Comparison of ENCODE assay signal across 24 mouse cellular contexts in the genomic region with DNA sequence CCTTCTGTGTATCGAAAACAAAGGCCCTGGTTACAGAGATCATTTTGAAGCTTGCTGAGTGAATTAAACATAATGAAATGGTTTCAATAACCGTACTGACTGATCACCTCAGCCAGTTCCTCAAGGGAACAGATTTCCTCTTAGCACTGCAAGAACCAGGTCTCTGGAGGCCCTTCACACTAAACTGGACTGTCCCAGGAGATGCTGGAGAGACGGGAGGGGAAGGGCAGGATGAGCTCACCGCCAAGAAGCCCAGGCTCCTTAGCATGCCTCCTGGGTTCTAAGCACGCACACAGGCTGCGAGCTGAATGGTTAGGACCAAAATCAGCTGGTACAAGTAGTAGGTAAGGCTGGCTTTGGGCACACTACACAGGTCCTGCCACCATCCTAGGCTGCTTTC. TPM values are rescaled to one million over a fixed set of nuclear protein-coding genes. Genes with fewer than 3 reads are reported as not detected.
DNase-seq lines count a peak whose midpoint lies in the region; ATAC-seq and TF ChIP-seq lines count a peak whose summit lies in the region.
"Had no signal": no experiment of that assay in that cellular context is flagged by ENCODE, and none has a peak within 500 bp of the region (broad histone marks: within the 10 kb centered on the region; RNA-seq: fewer than 3 reads in every experiment).

No protein-coding gene starts in this region.

- no peaks in the 10 kb centered on the region for H3K27me3 ChIP-seq in embryonic facial prominence, embryonic 14.5 days (replicated peaks; ENCODE audit: control insufficient read depth, insufficient read depth, low read length)
- no peaks in the 10 kb centered on the region for H3K27me3 ChIP-seq in embryonic facial prominence, embryonic 10.5 days (replicated peaks; ENCODE audit: low read depth, poor library complexity, severe bottlenecking)
- no peaks in the 10 kb centered on the region for H3K27me3 ChIP-seq in hindbrain, embryonic 13.5 days
- no peaks in the 10 kb centered on the region for H3K27me3 ChIP-seq in hindbrain, embryonic 10.5 days (ENCODE audit: insufficient read depth, poor library complexity, severe bottlenecking)
- H3K27me3 ChIP-seq: embryonic facial prominence, embryonic 12.5 days; hindbrain, embryonic 12.5 days; intestine, embryonic 15.5 days; Patski had no signal

- WGBS in embryonic facial prominence, embryonic 14.5 days = 85% methylated on average over 6 of the region's 6 CpGs
- 94% methylated on average over 6 of the region's 6 CpGs for WGBS in embryonic facial prominence, embryonic 10.5 days
- WGBS in hindbrain, embryonic 13.5 days = 86% methylated on average over 6 of the region's 6 CpGs
- WGBS in hindbrain, embryonic 10.5 days = 94% methylated on average over 6 of the region's 6 CpGs

- TF ChIP-seq CTCF in gastrocnemius, adult 2 months (IDR thresholded peaks at IDR 0.05) = no peak

- ATAC-seq in embryonic facial prominence, embryonic 14.5 days (ENCODE audit: low read depth) = no peak
- no peak for ATAC-seq in hindbrain, embryonic 13.5 days (ENCODE audit: low FRiP score)
- ATAC-seq: forebrain, embryonic 14.5 days; hindbrain, embryonic 16.5 days; intestine, embryonic 15.5 days; Patski had no signal

- DNase-seq in embryonic facial prominence, embryonic 14.5 days (ENCODE audit: low spot score) = peak; percentile 53
- DNase-seq in embryonic facial prominence, embryonic 10.5 days (ENCODE audit: low spot score) = no peak
- DNase-seq in gastrocnemius, adult 2 months = no peak
- DNase-seq in gastrocnemius, postnatal 14 days = no peak
- no peak for DNase-seq in hindbrain, embryonic 10.5 days (ENCODE audit: low spot score)
- DNase-seq: adrenal gland, postnatal 10 days; adrenal gland, postnatal 36 days; cerebellum, adult 18-20 months; cerebellum, adult 9-10 months; cerebellum, postnatal 14 days; gastrocnemius, postnatal 25 days; heart, adult 2 months; heart, postnatal 4 days; kidney, adult 11 months; kidney, adult 8-10 months had no signal

- no peak overlapping the region for H3K4me2 ChIP-seq in embryonic facial prominence, embryonic 14.5 days (ENCODE audit: low read depth, low read length)
- H3K4me2 ChIP-seq in hindbrain, embryonic 13.5 days = no peak overlapping the region
- H3K4me2 ChIP-seq: embryonic facial prominence, embryonic 12.5 days; hindbrain, embryonic 12.5 days; intestine, embryonic 15.5 days had no signal

- no peak overlapping the region for H3K4me3 ChIP-seq in embryonic facial prominence, embryonic 14.5 days (ENCODE audit: low read depth, low read length)
- H3K4me3 ChIP-seq in embryonic facial prominence, embryonic 10.5 days = no peak overlapping the region
- no peak overlapping the region for H3K4me3 ChIP-seq in gastrocnemius, adult 2 months
- H3K4me3 ChIP-seq in hindbrain, embryonic 13.5 days = no peak overlapping the region
- H3K4me3 ChIP-seq in hindbrain, embryonic 10.5 days = no peak overlapping the region
- H3K4me3 ChIP-seq: embryonic facial prominence, embryonic 12.5 days; erythroblast, embryonic 14.5 days; heart, adult 2 months; heart, embryonic 10.5 days; hindbrain, embryonic 12.5 days; intestine, embryonic 15.5 days had no signal

- no peaks in the 10 kb centered on the region for H3K9me3 ChIP-seq in embryonic facial prominence, embryonic 14.5 days (ENCODE audit: control insufficient read depth, low read length)
- no peaks in the 10 kb centered on the region for H3K9me3 ChIP-seq in embryonic facial prominence, embryonic 10.5 days
- no peaks in the 10 kb centered on the region for H3K9me3 ChIP-seq in hindbrain, embryonic 13.5 days
- no peaks in the 10 kb centered on the region for H3K9me3 ChIP-seq in hindbrain, embryonic 10.5 days
- H3K9me3 ChIP-seq: embryonic facial prominence, embryonic 12.5 days; heart, embryonic 10.5 days; hindbrain, embryonic 12.5 days; intestine, embryonic 15.5 days had no signal

- no peak overlapping the region for H3K27ac ChIP-seq in embryonic facial prominence, embryonic 14.5 days (replicated peaks; ENCODE audit: low read depth, low read length)
- no peak overlapping the region for H3K27ac ChIP-seq in embryonic facial prominence, embryonic 10.5 days (replicated peaks)
- H3K27ac ChIP-seq in gastrocnemius, adult 2 months = 0 out of 2 replicates have a peak overlapping the region, but pooled peaks have one; percentile 20
- H3K27ac ChIP-seq in hindbrain, embryonic 13.5 days = no peak overlapping the region
- no peak overlapping the region for H3K27ac ChIP-seq in hindbrain, embryonic 10.5 days
- H3K27ac ChIP-seq: embryonic facial prominence, embryonic 12.5 days; heart, adult 2 months; heart, embryonic 10.5 days; hindbrain, embryonic 12.5 days; intestine, embryonic 15.5 days had no signal

- H3K36me3 ChIP-seq in embryonic facial prominence, embryonic 14.5 days (ENCODE audit: control insufficient read depth, insufficient read depth, low read length) = peaks cover 10% of the 10 kb centered on the region; the same call in 1 of the 2 replicates
- peaks cover 73% of the 10 kb centered on the region for H3K36me3 ChIP-seq in embryonic facial prominence, embryonic 10.5 days (replicated peaks)
- peaks cover 18% of the 10 kb centered on the region for H3K36me3 ChIP-seq in hindbrain, embryonic 13.5 days
- H3K36me3 ChIP-seq in hindbrain, embryonic 10.5 days = peaks cover 69% of the 10 kb centered on the region
- H3K36me3 ChIP-seq: intestine, embryonic 15.5 days had no signal

- H3K4me1 ChIP-seq in embryonic facial prominence, embryonic 14.5 days (ENCODE audit: control insufficient read depth, insufficient read depth, low read length) = peaks cover 6% of the 10 kb centered on the region
- peaks cover 27% of the 10 kb centered on the region for H3K4me1 ChIP-seq in embryonic facial prominence, embryonic 10.5 days
- H3K4me1 ChIP-seq in hindbrain, embryonic 13.5 days (replicated peaks) = peaks cover 43% of the 10 kb centered on the region
- peaks cover 24% of the 10 kb centered on the region for H3K4me1 ChIP-seq in hindbrain, embryonic 10.5 days (replicated peaks)

- intact Hi-C loops in gastrocnemius, adult 2 months (cut with DNase I) = no loop called here
- intact Hi-C loops in gastrocnemius, postnatal 14 days (cut with DNase I; ENCODE audit: low total_unique reads) = no loop called here

- no peak overlapping the region for H3K9ac ChIP-seq in embryonic facial prominence, embryonic 14.5 days (ENCODE audit: low read depth, low read length)
- H3K9ac ChIP-seq in hindbrain, embryonic 13.5 days = peak overlapping the region; percentile 43; the same call in 1 of the 2 replicates
- H3K9ac ChIP-seq: embryonic facial prominence, embryonic 12.5 days; hindbrain, embryonic 12.5 days; intestine, embryonic 15.5 days had no signal

RNA-seq across cellular contexts. Expression of a gene that starts 3.9 kb away (rescaled TPM):
- polyA plus RNA-seq in embryonic facial prominence, embryonic 14.5 days (2014; fragmentation: Nextera tagmentation; extraction: Ambion mirVana) = 30.5 and 32.1 TPM in 2 replicates
- 62.7 and 67.3 TPM in 2 replicates for polyA plus RNA-seq in embryonic facial prominence, embryonic 10.5 days (2016; fragmentation: Nextera tagmentation; extraction: Ambion mirVana)
- total RNA-seq in gastrocnemius, adult 2 months (2021) = 10 to 100 TPM; 14.4 to 16.6 TPM
- 10 to 100 TPM; 12.8 to 15.4 TPM for total RNA-seq in gastrocnemius, postnatal 14 days (2021)
- polyA plus RNA-seq in hindbrain, embryonic 13.5 days (2015; fragmentation: Nextera tagmentation; extraction: Ambion mirVana) = 57.0 and 57.1 TPM in 2 replicates
- 63.7 and 64.3 TPM in 2 replicates for polyA plus RNA-seq in hindbrain, embryonic 10.5 days (2016; fragmentation: Nextera tagmentation; extraction: Ambion mirVana)

RNA-seq across cellular contexts. Expression of a gene that starts 6.5 kb away (rescaled TPM):
- polyA plus RNA-seq in embryonic facial prominence, embryonic 14.5 days (2014; fragmentation: Nextera tagmentation; extraction: Ambion mirVana) = 66.2 and 85.4 TPM in 2 replicates
- polyA plus RNA-seq in embryonic facial prominence, embryonic 10.5 days (2016; fragmentation: Nextera tagmentation; extraction: Ambion mirVana) = 120 and 121 TPM in 2 replicates
- total RNA-seq in gastrocnemius, adult 2 months (2021) = 10 to 100 TPM; 53.3 to 77.0 TPM
- total RNA-seq in gastrocnemius, postnatal 14 days (2021) = 100 to 1,000 TPM; 139 to 149 TPM
- polyA plus RNA-seq in hindbrain, embryonic 13.5 days (2015; fragmentation: Nextera tagmentation; extraction: Ambion mirVana) = 112 and 114 TPM in 2 replicates
- polyA plus RNA-seq in hindbrain, embryonic 10.5 days (2016; fragmentation: Nextera tagmentation; extraction: Ambion mirVana) = 102 and 112 TPM in 2 replicates

RNA-seq across cellular contexts. Expression of a gene that starts 30.5 kb away (rescaled TPM):
- polyA plus RNA-seq in embryonic facial prominence, embryonic 14.5 days (2014; fragmentation: Nextera tagmentation; extraction: Ambion mirVana) = 56.6 and 69.5 TPM in 2 replicates
- 90.0 and 93.5 TPM in 2 replicates for polyA plus RNA-seq in embryonic facial prominence, embryonic 10.5 days (2016; fragmentation: Nextera tagmentation; extraction: Ambion mirVana)
- total RNA-seq in gastrocnemius, adult 2 months (2021) = 10 to 100 TPM; 10.6 to 11.5 TPM
- total RNA-seq in gastrocnemius, postnatal 14 days (2021) = 1 to 10 TPM; 8.8 to 9.5 TPM
- polyA plus RNA-seq in hindbrain, embryonic 13.5 days (2015; fragmentation: Nextera tagmentation; extraction: Ambion mirVana) = 55.6 and 55.9 TPM in 2 replicates
- 85.2 and 88.2 TPM in 2 replicates for polyA plus RNA-seq in hindbrain, embryonic 10.5 days (2016; fragmentation: Nextera tagmentation; extraction: Ambion mirVana)

RNA-seq across cellular contexts. Expression of a gene that starts 32.7 kb away (rescaled TPM):
- polyA plus RNA-seq in embryonic facial prominence, embryonic 14.5 days (2014; fragmentation: Nextera tagmentation; extraction: Ambion mirVana) = 9.3 and 10.3 TPM in 2 replicates
- 30.1 and 32.0 TPM in 2 replicates for polyA plus RNA-seq in embryonic facial prominence, embryonic 10.5 days (2016; fragmentation: Nextera tagmentation; extraction: Ambion mirVana)
- 1 to 10 TPM; 5.9 to 7.1 TPM for total RNA-seq in gastrocnemius, adult 2 months (2021)
- 1 to 10 TPM; 6.2 to 7.3 TPM for total RNA-seq in gastrocnemius, postnatal 14 days (2021)
- polyA plus RNA-seq in hindbrain, embryonic 13.5 days (2015; fragmentation: Nextera tagmentation; extraction: Ambion mirVana) = 44.8 and 49.8 TPM in 2 replicates
- 32.2 and 39.9 TPM in 2 replicates for polyA plus RNA-seq in hindbrain, embryonic 10.5 days (2016; fragmentation: Nextera tagmentation; extraction: Ambion mirVana)

RNA-seq across cellular contexts. Expression of a gene that starts 37.9 kb away (rescaled TPM):
- 2.5 and 3.8 TPM in 2 replicates for polyA plus RNA-seq in embryonic facial prominence, embryonic 14.5 days (2014; fragmentation: Nextera tagmentation; extraction: Ambion mirVana)
- polyA plus RNA-seq in embryonic facial prominence, embryonic 10.5 days (2016; fragmentation: Nextera tagmentation; extraction: Ambion mirVana) = 3.6 and 4.2 TPM in 2 replicates
- 1 to 10 TPM in 1 of 2 experiments, under 1 TPM in 1; 0.77 to 1.5 TPM for total RNA-seq in gastrocnemius, adult 2 months (2021)
- 1 to 10 TPM in 1 of 2 experiments, under 1 TPM in 1; 0.82 to 1.6 TPM for total RNA-seq in gastrocnemius, postnatal 14 days (2021)
- polyA plus RNA-seq in hindbrain, embryonic 13.5 days (2015; fragmentation: Nextera tagmentation; extraction: Ambion mirVana) = 4.1 and 5.7 TPM in 2 replicates
- 3.5 and 3.9 TPM in 2 replicates for polyA plus RNA-seq in hindbrain, embryonic 10.5 days (2016; fragmentation: Nextera tagmentation; extraction: Ambion mirVana)
